Mouse (Mus musculus) bone marrow macrophage, adult 2 months (primary cell): ENCODE results near the gene Gon4l.

Experiments used
- CTCF ChIP-seq: IDR thresholded peaks from 2 replicates; pipeline ENCODE4 v1.5.1; 2012; ENCODE audit warnings: low read depth, mild to moderate bottlenecking, low read length, moderate library complexity
- POLR2A ChIP-seq: IDR thresholded peaks from 2 replicates; pipeline ENCODE4 v1.6.1; 2012; ENCODE audit warnings: mild to moderate bottlenecking, low read depth, low read length, borderline replicate concordance

- TF ChIP-seq CTCF (no peak), POLR2A (no peak)
Observed at GRCm38 (mm10) chr3:88921411-88921810, 86.4 kb downstream of the Gon4l start.
